Mouse (Mus musculus) embryonic facial prominence, embryonic 15.5 days (tissue): ENCODE results near the gene Gadl1. TPM values are rescaled to one million over a fixed set of nuclear protein-coding genes. Genes with fewer than 3 reads are reported as not detected.
"Not testable (repeated sequence)": the region's sequence is repeated elsewhere in the genome, so short reads cannot be mapped to it uniquely, and the experiment has no call there.

Source experiments
- ATAC-seq: fragments of 200-750 bp; cut with Nextera tagmentation; 2 replicates; pipeline ENCODE4 v1.8.0; 2017; ENCODE audit warnings: low read depth, moderate TSS enrichment; ENCODE audit not compliant: insufficient number of reproducible peaks, low FRiP score, low TSS enrichment
- H3K27ac ChIP-seq: fragments of 300-500 bp; sonication (generic); replicated peaks from 2 replicates; pipeline ENCODE4 v1.5.1; 2015; ENCODE audit warnings: mild to moderate bottlenecking, inconsistent platforms
- H3K27me3 ChIP-seq: fragments of 300-500 bp; sonication (generic); 2 replicates; pipeline ENCODE4 v1.6.1; 2015; ENCODE audit warnings: inconsistent platforms
- H3K36me3 ChIP-seq: fragments of 300-500 bp; sonication (generic); 2 replicates; pipeline ENCODE4 v1.6.1; 2015; ENCODE audit warnings: mild to moderate bottlenecking, inconsistent platforms
- H3K4me1 ChIP-seq: fragments of 300-500 bp; sonication (generic); 2 replicates; pipeline ENCODE4 v1.6.1; 2015; ENCODE audit warnings: inconsistent platforms
- H3K4me2 ChIP-seq: fragments of 300-500 bp; sonication (generic); replicated peaks from 2 replicates; pipeline ENCODE4 v1.6.1; 2015; ENCODE audit warnings: mild to moderate bottlenecking, inconsistent platforms
- H3K4me3 ChIP-seq: fragments of 300-500 bp; sonication (generic); replicated peaks from 2 replicates; pipeline ENCODE4 v1.5.1; 2015; ENCODE audit warnings: mild to moderate bottlenecking, inconsistent platforms
- H3K9ac ChIP-seq: fragments of 300-500 bp; sonication (generic); 2 replicates; pipeline ENCODE4 v1.6.1; 2015; ENCODE audit warnings: inconsistent platforms
- H3K9me3 ChIP-seq: fragments of 300-500 bp; sonication (generic); replicated peaks from 2 replicates; pipeline ENCODE4 v1.6.1; 2016; ENCODE audit warnings: inconsistent platforms
- WGBS: fragments of 180-500 bp; shearing (Covaris S2); methylation state at CpG from one replicate; pipeline ENCODE4 v1.1.7; 2015; 5-methylcytosine and 5-hydroxymethylcytosine counted together
- polyA plus RNA-seq: library from polyadenylated mRNA; unstranded; fragments of >200 nt; fragmentation: Nextera tagmentation; extraction: Ambion mirVana; gene quantifications from 2 replicates; pipeline ENCODE4 v1.2.1, GENCODE M21; 2015

The Gadl1 gene
- polyA plus RNA-seq, 1 experiment from 2014 or later = 1.7 TPM

- Histone ChIP-seq H3K4me3 (no peak overlapping the region), H3K4me2 (no peak overlapping the region), H3K27ac (no peak overlapping the region), H3K9me3 (no peaks in the 10 kb centered on the region), H3K4me1 (no peaks in the 10 kb centered on the region), H3K27me3 (no peaks in the 10 kb centered on the region), H3K9ac (no peak overlapping the region), H3K36me3 (no peaks in the 10 kb centered on the region)
- ATAC-seq = no peak
- WGBS = 83% methylated on average over 6 of the region's 6 CpGs
Observed at GRCm38 (mm10) chr9:116025371-116025770, 116.1 kb downstream of the Gadl1 start.

GRCm38 (mm10) chr9:116029076-116029475 is 119.8 kb downstream of the Gadl1 start:
- no peak overlapping the region for H3K4me2 ChIP-seq
- no peak overlapping the region for H3K9ac ChIP-seq
- no peaks in the 10 kb centered on the region for H3K9me3 ChIP-seq
- no peak overlapping the region for H3K4me3 ChIP-seq
- H3K27me3 ChIP-seq = no peaks in the 10 kb centered on the region
- no peaks in the 10 kb centered on the region for H3K36me3 ChIP-seq
- ATAC-seq = no peak
- 89% methylated on average over 2 of the region's 2 CpGs for WGBS
- no peaks in the 10 kb centered on the region for H3K4me1 ChIP-seq
- H3K27ac ChIP-seq = no peak overlapping the region

- Histone ChIP-seq H3K27ac (no peak overlapping the region), H3K4me3 (no peak overlapping the region), H3K27me3 (no peaks in the 10 kb centered on the region), H3K36me3 (no peaks in the 10 kb centered on the region), H3K4me1 (no peaks in the 10 kb centered on the region), H3K9me3 (no peaks in the 10 kb centered on the region), H3K9ac (no peak overlapping the region), H3K4me2 (no peak overlapping the region)
- WGBS = 43% methylated on average over 5 of the region's 5 CpGs
- no peak for ATAC-seq
Observed at GRCm38 (mm10) chr9:116032711-116033110, 123.5 kb downstream of the Gadl1 start.

- Histone ChIP-seq H3K27me3 (no peaks in the 10 kb centered on the region), H3K4me3 (no peak overlapping the region), H3K9me3 (no peaks in the 10 kb centered on the region), H3K9ac (no peak overlapping the region), H3K4me1 (no peaks in the 10 kb centered on the region), H3K27ac (no peak overlapping the region), H3K36me3 (no peaks in the 10 kb centered on the region), H3K4me2 (no peak overlapping the region)
- no peak for ATAC-seq
- 67% methylated on average over 6 of the region's 6 CpGs for WGBS
Observed at GRCm38 (mm10) chr9:116038275-116038674, 129.0 kb downstream of the Gadl1 start.

GRCm38 (mm10) chr9:116039981-116040380 is 130.7 kb downstream of the Gadl1 start:
- Histone ChIP-seq H3K4me3 (no peak overlapping the region), H3K27me3 (no peaks in the 10 kb centered on the region), H3K4me2 (no peak overlapping the region), H3K36me3 (no peaks in the 10 kb centered on the region), H3K9me3 (no peaks in the 10 kb centered on the region), H3K9ac (no peak overlapping the region), H3K4me1 (no peaks in the 10 kb centered on the region), H3K27ac (no peak overlapping the region)
- 82% methylated on average over 4 of the region's 4 CpGs for WGBS
- ATAC-seq = no peak

GRCm38 (mm10) chr9:116040852-116041251 is 131.6 kb downstream of the Gadl1 start:
- not testable (repeated sequence) for H3K27ac ChIP-seq

GRCm38 (mm10) chr9:116041369-116041768 is 132.1 kb downstream of the Gadl1 start:
- H3K27ac ChIP-seq = no peak overlapping the region
- WGBS = 74% methylated on average over 4 of the region's 4 CpGs
- H3K4me2 ChIP-seq = no peak overlapping the region
- H3K4me1 ChIP-seq = no peaks in the 10 kb centered on the region
- no peak for ATAC-seq
- H3K4me3 ChIP-seq = no peak overlapping the region
- no peaks in the 10 kb centered on the region for H3K36me3 ChIP-seq
- no peak overlapping the region for H3K9ac ChIP-seq
- H3K27me3 ChIP-seq = no peaks in the 10 kb centered on the region
- no peaks in the 10 kb centered on the region for H3K9me3 ChIP-seq

More at GRCm38 (mm10) chr9:116040852-116041251, 131.6 kb downstream of the Gadl1 start:
- 93% methylated on average over 14 of the region's 14 CpGs for WGBS
- ATAC-seq, H3K4me1 ChIP-seq, H3K4me2 ChIP-seq, H3K9me3 ChIP-seq, H3K4me3 ChIP-seq, H3K36me3 ChIP-seq, H3K9ac ChIP-seq, H3K27me3 ChIP-seq: not testable (repeated sequence)

- Histone ChIP-seq H3K4me2 (no peak overlapping the region), H3K4me1 (no peaks in the 10 kb centered on the region), H3K9me3 (no peaks in the 10 kb centered on the region), H3K27me3 (no peaks in the 10 kb centered on the region), H3K36me3 (no peaks in the 10 kb centered on the region), H3K9ac (no peak overlapping the region), H3K27ac (no peak overlapping the region), H3K4me3 (no peak overlapping the region)
- 15% methylated on average over 3 of the region's 3 CpGs for WGBS
- no peak for ATAC-seq
Observed at GRCm38 (mm10) chr9:116041787-116042186, 132.5 kb downstream of the Gadl1 start.

GRCm38 (mm10) chr9:116049985-116050384 is 140.7 kb downstream of the Gadl1 start:
- WGBS = 79% methylated on average over 1 of the region's 1 CpGs
- no peak overlapping the region for H3K27ac ChIP-seq
- H3K27me3 ChIP-seq = no peaks in the 10 kb centered on the region
- no peaks in the 10 kb centered on the region for H3K36me3 ChIP-seq
- no peak for ATAC-seq
- no peak overlapping the region for H3K4me3 ChIP-seq
- H3K4me2 ChIP-seq = no peak overlapping the region
- no peaks in the 10 kb centered on the region for H3K4me1 ChIP-seq
- H3K9me3 ChIP-seq = no peaks in the 10 kb centered on the region
- no peak overlapping the region for H3K9ac ChIP-seq

GRCm38 (mm10) chr9:116053976-116054375 is 144.7 kb downstream of the Gadl1 start:
- Histone ChIP-seq H3K4me3 (no peak overlapping the region), H3K4me2 (no peak overlapping the region), H3K9ac (no peak overlapping the region), H3K36me3 (no peaks in the 10 kb centered on the region), H3K9me3 (no peaks in the 10 kb centered on the region), H3K27ac (no peak overlapping the region), H3K4me1 (no peaks in the 10 kb centered on the region), H3K27me3 (no peaks in the 10 kb centered on the region)
- no peak for ATAC-seq
- WGBS = 71% methylated on average over 8 of the region's 8 CpGs

- no peak overlapping the region for H3K4me3 ChIP-seq
- H3K27ac ChIP-seq = no peak overlapping the region
- no peaks in the 10 kb centered on the region for H3K4me1 ChIP-seq
- 87% methylated on average over 4 of the region's 4 CpGs for WGBS
- H3K9ac ChIP-seq = no peak overlapping the region
- H3K4me2 ChIP-seq = no peak overlapping the region
- H3K36me3 ChIP-seq = no peaks in the 10 kb centered on the region
- H3K27me3 ChIP-seq = no peaks in the 10 kb centered on the region
- no peak for ATAC-seq
- no peaks in the 10 kb centered on the region for H3K9me3 ChIP-seq
Observed at GRCm38 (mm10) chr9:116058475-116058874, 149.2 kb downstream of the Gadl1 start.

GRCm38 (mm10) chr9:116059156-116059555 is 149.9 kb downstream of the Gadl1 start:
- Histone ChIP-seq H3K9me3 (no peaks in the 10 kb centered on the region), H3K9ac (no peak overlapping the region), H3K27me3 (no peaks in the 10 kb centered on the region), H3K4me3 (no peak overlapping the region), H3K4me2 (no peak overlapping the region), H3K36me3 (no peaks in the 10 kb centered on the region), H3K27ac (no peak overlapping the region), H3K4me1 (no peaks in the 10 kb centered on the region)
- no peak; the same call in 1 of the 2 replicates for ATAC-seq
- WGBS = 52% methylated on average over 4 of the region's 4 CpGs
